Mouse (Mus musculus): ENCODE data around the gene Slc25a35.

Gene Slc25a35

GRCm38 (mm10) chr11:68940516-68940915, 27.4 kb upstream of the Slc25a35 start:
- Histone ChIP-seq H3K4me1 (replicated peaks; ENCODE audit: low read depth, low read length) (peaks cover 19% of the 10 kb centered on the region), H3K4me3 (replicated peaks; ENCODE audit: low read length) (peak overlapping the region; percentile 73), H3K36me3 (ENCODE audit: insufficient read depth, low read length) (peaks cover 12% of the 10 kb centered on the region), H3K9me3 (ENCODE audit: low read length) (no peaks in the 10 kb centered on the region), H3K27me3 (ENCODE audit: insufficient read depth, low read length) (peaks cover 3% of the 10 kb centered on the region; the same call in 1 of the 2 replicates)
- TF ChIP-seq NANOG (IDR thresholded peaks at IDR 0.05; ENCODE audit: borderline replicate concordance, low read length) = no peak
- TF ChIP-seq POU5F1 (IDR thresholded peaks at IDR 0.05; ENCODE audit: borderline replicate concordance, low read length) = no peak
- TF ChIP-seq CTCF (conservative IDR thresholded peaks at IDR 0.05; ENCODE audit: low read length) = no peak

- H3K9me3 ChIP-seq (ENCODE audit: low read length) = no peaks in the 10 kb centered on the region
- peaks cover 12% of the 10 kb centered on the region for H3K36me3 ChIP-seq (ENCODE audit: insufficient read depth, low read length)
- TF ChIP-seq NANOG (IDR thresholded peaks at IDR 0.05; ENCODE audit: borderline replicate concordance, low read length) (no peak), POU5F1 (IDR thresholded peaks at IDR 0.05; ENCODE audit: borderline replicate concordance, low read length) (no peak), CTCF (conservative IDR thresholded peaks at IDR 0.05; ENCODE audit: low read length) (no peak)
- H3K4me1 ChIP-seq (replicated peaks; ENCODE audit: low read depth, low read length) = peaks cover 34% of the 10 kb centered on the region
- no peak overlapping the region for H3K4me3 ChIP-seq (replicated peaks; ENCODE audit: low read length)
- H3K27me3 ChIP-seq (ENCODE audit: insufficient read depth, low read length) = peaks cover 22% of the 10 kb centered on the region
Measured at GRCm38 (mm10) chr11:68942731-68943130, 25.2 kb upstream of the Slc25a35 start.

GRCm38 (mm10) chr11:68945245-68945644, 22.7 kb upstream of the Slc25a35 start:
- Histone ChIP-seq H3K4me1 (replicated peaks; ENCODE audit: low read depth, low read length) (peaks cover 26% of the 10 kb centered on the region), H3K36me3 (ENCODE audit: insufficient read depth, low read length) (peaks cover 16% of the 10 kb centered on the region), H3K4me3 (replicated peaks; ENCODE audit: low read length) (no peak overlapping the region), H3K9me3 (ENCODE audit: low read length) (no peaks in the 10 kb centered on the region), H3K27me3 (ENCODE audit: insufficient read depth, low read length) (peaks cover 32% of the 10 kb centered on the region)
- TF ChIP-seq NANOG (IDR thresholded peaks at IDR 0.05; ENCODE audit: borderline replicate concordance, low read length) (no peak), POU5F1 (IDR thresholded peaks at IDR 0.05; ENCODE audit: borderline replicate concordance, low read length) (no peak), CTCF (conservative IDR thresholded peaks at IDR 0.05; ENCODE audit: low read length) (no peak)

- Histone ChIP-seq H3K4me1 (replicated peaks; ENCODE audit: low read depth, low read length) (peaks cover 20% of the 10 kb centered on the region), H3K36me3 (ENCODE audit: insufficient read depth, low read length) (peaks cover 19% of the 10 kb centered on the region)
- TF ChIP-seq NANOG (IDR thresholded peaks at IDR 0.05; ENCODE audit: borderline replicate concordance, low read length) = no peak
- TF ChIP-seq CTCF (conservative IDR thresholded peaks at IDR 0.05; ENCODE audit: low read length) = no peak
- TF ChIP-seq POU5F1 (IDR thresholded peaks at IDR 0.05; ENCODE audit: borderline replicate concordance, low read length) = no peak
Measured at GRCm38 (mm10) chr11:68946001-68946400, 21.9 kb upstream of the Slc25a35 start.

GRCm38 (mm10) chr11:68946806-68947440, 21.0 kb upstream of the Slc25a35 start:
- peaks cover 20% of the 10 kb centered on the region for H3K36me3 ChIP-seq (ENCODE audit: insufficient read depth, low read length)
- no peaks in the 10 kb centered on the region for H3K9me3 ChIP-seq (ENCODE audit: low read length)
- peaks cover 20% of the 10 kb centered on the region for H3K4me1 ChIP-seq (replicated peaks; ENCODE audit: low read depth, low read length)
- H3K4me3 ChIP-seq (replicated peaks; ENCODE audit: low read length) = peak overlapping the region; percentile 63
- peaks cover 43% of the 10 kb centered on the region for H3K27me3 ChIP-seq (ENCODE audit: insufficient read depth, low read length)
- no peak for TF ChIP-seq CTCF (conservative IDR thresholded peaks at IDR 0.05; ENCODE audit: low read length)
- TF ChIP-seq POU5F1 (IDR thresholded peaks at IDR 0.05; ENCODE audit: borderline replicate concordance, low read length) = no peak
- no peak for TF ChIP-seq NANOG (IDR thresholded peaks at IDR 0.05; ENCODE audit: borderline replicate concordance, low read length)

More at GRCm38 (mm10) chr11:68946001-68946400, 21.9 kb upstream of the Slc25a35 start:
- Histone ChIP-seq H3K9me3 (ENCODE audit: low read length) (no peaks in the 10 kb centered on the region), H3K27me3 (ENCODE audit: insufficient read depth, low read length) (peaks cover 34% of the 10 kb centered on the region), H3K4me3 (replicated peaks; ENCODE audit: low read length) (no peak overlapping the region)

- H3K27me3 ChIP-seq (ENCODE audit: insufficient read depth, low read length) = peaks cover 48% of the 10 kb centered on the region
- H3K9me3 ChIP-seq (ENCODE audit: low read length) = no peaks in the 10 kb centered on the region
- H3K4me1 ChIP-seq (replicated peaks; ENCODE audit: low read depth, low read length) = peaks cover 20% of the 10 kb centered on the region
- peaks cover 20% of the 10 kb centered on the region for H3K36me3 ChIP-seq (ENCODE audit: insufficient read depth, low read length)
- no peak for TF ChIP-seq CTCF (conservative IDR thresholded peaks at IDR 0.05; ENCODE audit: low read length)
- H3K4me3 ChIP-seq (replicated peaks; ENCODE audit: low read length) = peak overlapping the region; percentile 63; the same call in 1 of the 2 replicates
Measured at GRCm38 (mm10) chr11:68947542-68947993, 20.4 kb upstream of the Slc25a35 start.

GRCm38 (mm10) chr11:68953903-68954302, 14.0 kb upstream of the Slc25a35 start:
- no peak for TF ChIP-seq POU5F1 (IDR thresholded peaks at IDR 0.05; ENCODE audit: borderline replicate concordance, low read length)
- TF ChIP-seq CTCF (conservative IDR thresholded peaks at IDR 0.05; ENCODE audit: low read length) = no peak
- TF ChIP-seq NANOG (IDR thresholded peaks at IDR 0.05; ENCODE audit: borderline replicate concordance, low read length) = no peak
- peaks cover 45% of the 10 kb centered on the region for H3K4me1 ChIP-seq (replicated peaks; ENCODE audit: low read depth, low read length)
- peaks cover 62% of the 10 kb centered on the region for H3K27me3 ChIP-seq (ENCODE audit: insufficient read depth, low read length)
- H3K9me3 ChIP-seq (ENCODE audit: low read length) = no peaks in the 10 kb centered on the region
- peak overlapping the region; percentile 80 for H3K4me3 ChIP-seq (replicated peaks; ENCODE audit: low read length)
- H3K36me3 ChIP-seq (ENCODE audit: insufficient read depth, low read length) = peaks cover 8% of the 10 kb centered on the region

- Histone ChIP-seq H3K9me3 (ENCODE audit: low read length) (no peaks in the 10 kb centered on the region), H3K27me3 (ENCODE audit: insufficient read depth, low read length) (peaks cover 62% of the 10 kb centered on the region), H3K36me3 (ENCODE audit: insufficient read depth, low read length) (peaks cover 8% of the 10 kb centered on the region), H3K4me1 (replicated peaks; ENCODE audit: low read depth, low read length) (peaks cover 45% of the 10 kb centered on the region), H3K4me3 (replicated peaks; ENCODE audit: low read length) (peak overlapping the region; percentile 80)
- TF ChIP-seq POU5F1 (IDR thresholded peaks at IDR 0.05; ENCODE audit: borderline replicate concordance, low read length) (no peak), CTCF (conservative IDR thresholded peaks at IDR 0.05; ENCODE audit: low read length) (no peak), NANOG (IDR thresholded peaks at IDR 0.05; ENCODE audit: borderline replicate concordance, low read length) (0 out of 2 replicates have a peak, but pooled peaks have one; percentile 8)
Measured at GRCm38 (mm10) chr11:68954408-68954807, 13.5 kb upstream of the Slc25a35 start.

Measured in E14TG2a.4 (cell line).